Mouse (Mus musculus): ENCODE data around the gene Tnnc2.

DNA sequence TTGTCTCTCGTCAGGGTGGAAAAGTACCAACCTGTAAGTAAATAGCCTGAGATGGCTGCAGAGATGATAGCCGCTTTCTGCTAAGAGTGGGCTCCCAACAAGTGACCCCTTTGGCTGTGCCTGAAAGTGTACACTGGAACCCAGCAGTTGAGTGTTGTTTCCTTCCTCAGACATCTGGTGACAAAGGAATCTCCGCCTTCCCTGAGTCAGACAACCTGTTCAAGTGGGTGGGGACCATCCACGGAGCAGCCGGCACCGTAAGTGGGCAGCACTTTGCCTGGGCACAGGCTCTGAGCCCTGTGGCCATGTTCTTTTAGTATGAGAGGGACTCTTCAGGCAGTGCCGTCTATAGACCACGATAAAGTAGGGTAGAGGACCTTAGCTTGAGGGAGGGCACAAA lies 8.6 kb downstream of the Tnnc2 start:
- no peak for TF ChIP-seq CTCF (IDR thresholded peaks at IDR 0.05; ENCODE audit: low read depth)
- no peak for TF ChIP-seq EP300 (IDR thresholded peaks at IDR 0.05; ENCODE audit: low read depth)
